Mouse (Mus musculus): ENCODE data around the gene Fam219b. TPM values are rescaled to one million over a fixed set of nuclear protein-coding genes. Genes with fewer than 3 reads are reported as not detected.

The Fam219b gene
- polyA plus RNA-seq, 1 experiment from 2014 or later, result 25.0 TPM

GRCm38 (mm10) chr9:57553119-57553518 is 15.8 kb downstream of the Fam219b start:
- 0 out of 2 replicates have a peak, but pooled peaks have one; percentile 5 for ATAC-seq (ENCODE audit: low FRiP score, low read depth)
- no peak overlapping the region for H3K4me2 ChIP-seq
- no peaks in the 10 kb centered on the region for H3K27me3 ChIP-seq
- peaks cover 18% of the 10 kb centered on the region for H3K36me3 ChIP-seq
- no peak overlapping the region for H3K4me3 ChIP-seq
- no peak overlapping the region for H3K9ac ChIP-seq
- 72% methylated on average over 11 of the region's 11 CpGs for WGBS
- peaks cover 28% of the 10 kb centered on the region for H3K4me1 ChIP-seq (replicated peaks)
- H3K27ac ChIP-seq (replicated peaks), result 0 out of 2 replicates have a peak overlapping the region, but pooled peaks have one; percentile 0
- no peaks in the 10 kb centered on the region for H3K9me3 ChIP-seq

- H3K4me2 ChIP-seq, result no peak overlapping the region
- no peak overlapping the region for H3K4me3 ChIP-seq
- H3K27ac ChIP-seq (replicated peaks), result no peak overlapping the region
- 43% methylated on average over 3 of the region's 3 CpGs for WGBS
- no peak overlapping the region for H3K9ac ChIP-seq
- H3K9me3 ChIP-seq, result no peaks in the 10 kb centered on the region
- no peak for ATAC-seq (ENCODE audit: low FRiP score, low read depth)
- H3K27me3 ChIP-seq, result no peaks in the 10 kb centered on the region
- peaks cover 9% of the 10 kb centered on the region for H3K36me3 ChIP-seq
- peaks cover 20% of the 10 kb centered on the region for H3K4me1 ChIP-seq (replicated peaks)
Measured at GRCm38 (mm10) chr9:57554753-57555152, 17.4 kb downstream of the Fam219b start.

DNA sequence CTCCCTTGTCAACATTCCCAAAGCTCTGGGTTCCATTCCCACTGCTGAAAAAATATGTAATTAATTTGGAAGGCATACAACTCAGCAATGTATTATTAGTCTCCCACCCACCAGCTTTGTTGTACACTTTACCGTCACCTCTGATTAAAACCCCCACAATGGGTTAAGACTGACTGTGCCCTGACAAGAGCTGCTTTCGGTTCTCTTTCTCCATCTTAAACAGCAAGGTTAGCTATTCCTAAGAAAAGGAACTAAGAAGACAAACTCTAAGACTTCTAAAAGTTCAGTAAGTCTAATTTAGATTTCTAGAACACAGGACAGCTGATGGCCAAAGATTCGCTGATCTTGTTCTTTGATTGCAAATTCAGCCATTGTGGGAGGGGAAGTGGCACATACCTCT is 19.9 kb downstream of the Fam219b start:
- Histone ChIP-seq H3K27me3 (no peaks in the 10 kb centered on the region), H3K9me3 (no peaks in the 10 kb centered on the region), H3K36me3 (no peaks in the 10 kb centered on the region), H3K4me2 (no peak overlapping the region), H3K4me3 (no peak overlapping the region), H3K9ac (no peak overlapping the region), H3K4me1 (replicated peaks) (peaks cover 21% of the 10 kb centered on the region), H3K27ac (replicated peaks) (no peak overlapping the region)
- 81% methylated on average over 3 of the region's 3 CpGs for WGBS
- no peak for ATAC-seq (ENCODE audit: low FRiP score, low read depth)

DNA sequence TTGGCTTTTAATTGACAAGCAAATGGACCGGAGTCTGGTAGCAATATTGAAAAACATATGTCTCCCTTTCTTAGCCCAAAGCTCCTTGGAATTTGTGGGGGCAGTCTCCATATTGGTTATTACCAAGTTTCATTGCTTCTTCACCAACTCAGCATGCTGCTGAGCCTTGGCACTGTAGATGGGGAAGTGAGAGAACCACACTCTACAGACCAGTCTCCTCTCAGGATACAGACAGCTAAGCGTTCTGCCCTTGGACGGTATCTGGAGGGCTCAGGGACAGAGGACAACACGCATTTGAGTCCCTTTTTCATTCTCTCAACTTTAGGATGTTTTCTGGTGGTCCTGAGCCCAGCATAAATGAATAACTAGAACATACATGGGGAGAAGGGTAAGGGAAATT is 21.3 kb downstream of the Fam219b start:
- Histone ChIP-seq H3K9ac (no peak overlapping the region), H3K9me3 (no peaks in the 10 kb centered on the region), H3K27me3 (no peaks in the 10 kb centered on the region), H3K4me3 (no peak overlapping the region), H3K4me2 (no peak overlapping the region), H3K36me3 (no peaks in the 10 kb centered on the region), H3K4me1 (replicated peaks) (peaks cover 27% of the 10 kb centered on the region), H3K27ac (replicated peaks) (no peak overlapping the region)
- no peak for ATAC-seq (ENCODE audit: low FRiP score, low read depth)
- 87% methylated on average over 4 of the region's 4 CpGs for WGBS

GRCm38 (mm10) chr9:57559568-57559967 is 22.2 kb downstream of the Fam219b start:
- no peak overlapping the region for H3K9ac ChIP-seq

DNA sequence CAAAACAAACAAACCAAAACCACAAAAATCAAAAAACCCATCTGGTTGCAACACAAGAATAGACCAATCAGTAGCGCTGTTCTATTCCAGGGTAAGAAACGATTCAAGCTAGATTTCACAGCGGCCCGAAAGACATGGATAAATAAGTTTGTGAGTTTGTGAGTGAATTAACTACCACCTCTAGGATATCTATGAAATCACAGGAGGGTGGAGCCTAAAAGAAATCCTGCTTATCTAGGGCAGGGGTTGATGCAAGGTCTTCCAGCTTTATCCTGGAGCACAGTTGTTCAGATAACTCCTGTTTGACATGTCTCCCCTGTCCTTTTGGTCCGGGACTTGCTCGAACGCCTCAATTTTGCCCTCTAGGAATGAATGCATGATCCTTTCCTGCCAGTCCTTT is 22.9 kb downstream of the Fam219b start:
- no peaks in the 10 kb centered on the region for H3K9me3 ChIP-seq
- H3K4me1 ChIP-seq (replicated peaks), result peaks cover 31% of the 10 kb centered on the region
- H3K27me3 ChIP-seq, result no peaks in the 10 kb centered on the region
- H3K36me3 ChIP-seq, result no peaks in the 10 kb centered on the region
- ATAC-seq (ENCODE audit: low FRiP score, low read depth), result no peak
- peak overlapping the region; percentile 88 for H3K27ac ChIP-seq (replicated peaks)
- peak overlapping the region; percentile 84 for H3K4me2 ChIP-seq
- WGBS, result 22% methylated on average over 7 of the region's 7 CpGs
- peak overlapping the region; percentile 64 for H3K9ac ChIP-seq
- peak overlapping the region; percentile 75 for H3K4me3 ChIP-seq

More at GRCm38 (mm10) chr9:57559568-57559967, 22.2 kb downstream of the Fam219b start:
- no peaks in the 10 kb centered on the region for H3K36me3 ChIP-seq
- no peak overlapping the region for H3K4me3 ChIP-seq
- 89% methylated on average over 2 of the region's 2 CpGs for WGBS
- no peak for ATAC-seq (ENCODE audit: low FRiP score, low read depth)
- H3K27me3 ChIP-seq, result no peaks in the 10 kb centered on the region
- no peaks in the 10 kb centered on the region for H3K9me3 ChIP-seq
- peaks cover 30% of the 10 kb centered on the region for H3K4me1 ChIP-seq (replicated peaks)
- H3K27ac ChIP-seq (replicated peaks), result no peak overlapping the region
- no peak overlapping the region for H3K4me2 ChIP-seq

- H3K4me3 ChIP-seq, result peak within 1 kb of the TSS; percentile 75
- peak within 1 kb of the TSS; percentile 84 for H3K4me2 ChIP-seq
- ATAC-seq (ENCODE audit: low FRiP score, low read depth), result peak; percentile 100
- no peaks in the 10 kb centered on the region for H3K27me3 ChIP-seq
- 1% methylated on average over 37 of the region's 37 CpGs for WGBS
- peak within 1 kb of the TSS; percentile 88 for H3K27ac ChIP-seq (replicated peaks)
- H3K9me3 ChIP-seq, result no peaks in the 10 kb centered on the region
- H3K36me3 ChIP-seq, result no peaks in the 10 kb centered on the region
- peak within 1 kb of the TSS; percentile 64 for H3K9ac ChIP-seq
- peaks cover 39% of the 10 kb centered on the region for H3K4me1 ChIP-seq (replicated peaks)
Measured at GRCm38 (mm10) chr9:57560861-57561710, 23.8 kb downstream of the Fam219b start, which contains the start of gene Scamp2. Gene Scamp2 (plus strand): TSS chr9:57560943.

GRCm38 (mm10) chr9:57561711-57562099 is 24.4 kb downstream of the Fam219b start:
- no peak overlapping the region; the same call in 1 of the 2 replicates for H3K9ac ChIP-seq
- H3K4me3 ChIP-seq, result peak overlapping the region; percentile 75
- H3K9me3 ChIP-seq, result no peaks in the 10 kb centered on the region
- ATAC-seq (ENCODE audit: low FRiP score, low read depth), result no peak
- peak overlapping the region; percentile 84 for H3K4me2 ChIP-seq
- no peak overlapping the region for H3K27ac ChIP-seq (replicated peaks)
- WGBS, result 82% methylated on average over 13 of the region's 13 CpGs
- no peaks in the 10 kb centered on the region for H3K27me3 ChIP-seq
- H3K4me1 ChIP-seq (replicated peaks), result peaks cover 45% of the 10 kb centered on the region
- no peaks in the 10 kb centered on the region for H3K36me3 ChIP-seq

DNA sequence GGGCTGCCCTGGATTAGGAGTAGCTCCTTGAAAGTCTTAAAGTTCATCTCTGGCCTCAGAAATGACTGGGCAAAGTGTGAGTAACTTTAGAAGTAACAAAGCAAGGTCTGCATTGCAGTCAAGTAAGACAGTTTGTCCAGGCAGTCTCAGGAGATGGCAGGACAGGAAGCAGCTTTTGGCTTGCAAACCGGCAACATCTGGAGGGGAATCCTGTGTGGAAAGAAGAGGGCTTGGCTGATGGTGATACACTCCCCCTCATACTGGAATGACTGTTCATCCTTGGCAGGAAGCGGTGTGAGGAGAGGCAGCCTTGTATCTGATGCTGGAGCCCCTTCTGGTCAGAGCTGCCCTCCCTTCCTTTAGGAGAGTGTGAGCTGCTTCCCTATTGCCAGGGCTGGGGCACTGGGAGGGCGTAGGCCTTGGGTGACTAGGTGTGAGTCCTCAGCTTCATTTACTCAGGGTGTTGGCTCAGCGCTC is 25.6 kb downstream of the Fam219b start:
- WGBS, result 84% methylated on average over 4 of the region's 4 CpGs
- H3K9ac ChIP-seq, result no peak overlapping the region

DNA sequence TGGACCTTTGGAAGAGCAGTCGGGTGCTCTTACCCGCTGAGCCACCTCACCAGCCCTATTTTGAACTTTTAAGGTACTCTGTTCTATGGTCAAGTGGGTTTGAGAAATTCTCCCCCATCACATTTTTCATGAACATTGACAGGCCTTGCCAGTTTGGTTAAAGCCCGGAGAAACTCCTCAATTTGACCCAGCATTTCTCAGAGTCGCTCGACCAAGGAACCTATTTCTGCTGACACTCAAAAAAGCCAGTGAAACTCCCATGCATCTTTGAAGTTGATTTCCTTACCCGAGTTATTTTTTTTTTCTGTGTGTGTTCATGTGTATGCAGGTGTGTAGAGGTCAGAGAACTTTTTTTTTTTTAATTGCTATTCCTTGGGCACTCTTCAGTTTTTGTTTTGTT is 27.3 kb downstream of the Fam219b start:
- Histone ChIP-seq H3K9ac (no peak overlapping the region), H3K27ac (replicated peaks) (no peak overlapping the region), H3K4me3 (no peak overlapping the region), H3K36me3 (peaks cover 16% of the 10 kb centered on the region), H3K9me3 (no peaks in the 10 kb centered on the region), H3K27me3 (no peaks in the 10 kb centered on the region), H3K4me1 (replicated peaks) (peaks cover 47% of the 10 kb centered on the region), H3K4me2 (no peak overlapping the region)
- ATAC-seq (ENCODE audit: low FRiP score, low read depth), result no peak
- WGBS, result 91% methylated on average over 6 of the region's 6 CpGs

More for the DNA sequence above, 25.6 kb downstream of the Fam219b start:
- no peaks in the 10 kb centered on the region for H3K36me3 ChIP-seq
- peaks cover 47% of the 10 kb centered on the region for H3K4me1 ChIP-seq (replicated peaks)
- no peak overlapping the region for H3K27ac ChIP-seq (replicated peaks)
- H3K4me2 ChIP-seq, result no peak overlapping the region
- H3K27me3 ChIP-seq, result no peaks in the 10 kb centered on the region
- H3K4me3 ChIP-seq, result no peak overlapping the region
- no peaks in the 10 kb centered on the region for H3K9me3 ChIP-seq
- no peak for ATAC-seq (ENCODE audit: low FRiP score, low read depth)

DNA sequence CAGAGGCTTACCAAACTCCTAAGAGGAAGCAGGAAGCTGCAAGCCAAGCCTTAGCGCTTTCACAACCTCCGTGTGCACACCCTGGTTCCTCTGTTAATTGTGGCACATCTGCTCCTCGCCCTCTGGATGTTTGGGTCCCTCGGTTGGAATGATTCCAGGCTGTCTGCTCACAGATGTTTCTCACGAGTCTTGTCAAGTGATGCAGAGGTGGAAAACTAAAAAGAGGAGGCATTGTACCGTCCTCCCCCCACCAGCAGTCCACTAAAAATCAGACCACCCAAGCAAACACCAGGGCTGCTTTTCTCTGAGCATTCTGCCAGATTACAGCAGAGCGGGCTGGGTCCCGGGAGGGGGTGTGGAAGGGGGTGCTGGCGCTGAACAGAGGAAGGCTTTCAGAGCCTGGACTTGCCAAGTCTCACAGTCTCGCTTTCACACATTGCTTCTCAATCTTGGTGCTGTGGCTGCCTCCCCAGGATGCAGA is 28.5 kb downstream of the Fam219b start:
- Histone ChIP-seq H3K4me1 (replicated peaks) (peaks cover 41% of the 10 kb centered on the region), H3K27me3 (no peaks in the 10 kb centered on the region), H3K9ac (no peak overlapping the region), H3K27ac (replicated peaks) (peak overlapping the region; percentile 43), H3K4me2 (no peak overlapping the region), H3K9me3 (no peaks in the 10 kb centered on the region), H3K36me3 (peaks cover 19% of the 10 kb centered on the region), H3K4me3 (no peak overlapping the region)
- peak; percentile 32; the same call in 1 of the 2 replicates for ATAC-seq (ENCODE audit: low FRiP score, low read depth)
- WGBS, result 46% methylated on average over 10 of the region's 10 CpGs

- no peaks in the 10 kb centered on the region for H3K9me3 ChIP-seq
- WGBS, result 69% methylated on average over 8 of the region's 8 CpGs
- no peak overlapping the region for H3K4me2 ChIP-seq
- peaks cover 34% of the 10 kb centered on the region for H3K4me1 ChIP-seq (replicated peaks)
- H3K27me3 ChIP-seq, result no peaks in the 10 kb centered on the region
- no peak overlapping the region for H3K9ac ChIP-seq
- no peak for ATAC-seq (ENCODE audit: low FRiP score, low read depth)
- no peak overlapping the region for H3K27ac ChIP-seq (replicated peaks)
- no peak overlapping the region for H3K4me3 ChIP-seq
- H3K36me3 ChIP-seq, result peaks cover 25% of the 10 kb centered on the region
Measured at GRCm38 (mm10) chr9:57566846-57567245, 29.5 kb downstream of the Fam219b start.

Measured in hindbrain, embryonic 15.5 days (tissue).